Mouse (Mus musculus) heart, adult 9 months (tissue): Measurements from ENCODE around the gene Dydc2.

Experiments used
- DNase-seq, 2 experiments: peaks; one replicate each; pipeline ENCODE4 v3.0.0; 2022; ENCODE audit warnings: low spot score in 2 of 2

Dydc2 gene

DNA sequence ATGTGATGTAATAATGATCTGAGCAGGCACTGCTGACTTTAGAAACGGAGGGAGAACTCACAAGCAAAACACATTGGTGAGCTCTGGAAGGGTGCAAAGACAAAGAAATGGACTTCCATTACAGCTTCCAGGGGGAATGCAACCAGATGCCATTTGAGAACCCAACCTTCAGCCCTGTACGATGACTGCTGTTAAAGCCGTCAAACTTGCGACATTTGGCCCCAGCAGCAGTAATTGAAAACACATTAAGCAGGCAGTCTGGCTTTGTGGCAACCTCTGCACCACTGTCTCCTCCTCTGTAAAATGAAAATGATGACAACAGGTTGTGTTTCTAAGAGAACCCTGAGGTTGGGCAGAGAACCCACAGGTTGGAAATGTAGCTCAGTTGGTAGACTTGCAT lies 68.2 kb downstream of the Dydc2 start:
- no peak for DNase-seq

- DNase-seq: no peak
Observed at GRCm38 (mm10) chr14:40999904-41000645, 68.9 kb downstream of the Dydc2 start.
